Mouse (Mus musculus) embryonic facial prominence, embryonic 10.5 days (tissue): Measurements from ENCODE around the gene Lrrc30. TPM values are rescaled to one million over a fixed set of nuclear protein-coding genes. Genes with fewer than 3 reads are reported as not detected.

Source experiments
- polyA plus RNA-seq: library from polyadenylated mRNA; unstranded; fragments of >200 nt; fragmentation: Nextera tagmentation; extraction: Ambion mirVana; gene quantifications from 2 replicates; pipeline ENCODE4 v1.2.1, GENCODE M21; 2016

The Lrrc30 gene
- polyA plus RNA-seq, 1 experiment from 2014 or later: 0.11 TPM

Other genes starting within 250 kb of the Lrrc30 start
- 14.0 and 18.0 TPM in 2 replicates for gene Lama1, start 64.5 kb upstream of the Lrrc30 start, polyA plus RNA-seq